Mouse (Mus musculus): Measurements from ENCODE around the gene Cald1. TPM values are rescaled to one million over a fixed set of nuclear protein-coding genes. Genes with fewer than 3 reads are reported as not detected.

Cald1 gene
- polyA plus RNA-seq, 1 experiment from 2014 or later: 297 TPM

DNA sequence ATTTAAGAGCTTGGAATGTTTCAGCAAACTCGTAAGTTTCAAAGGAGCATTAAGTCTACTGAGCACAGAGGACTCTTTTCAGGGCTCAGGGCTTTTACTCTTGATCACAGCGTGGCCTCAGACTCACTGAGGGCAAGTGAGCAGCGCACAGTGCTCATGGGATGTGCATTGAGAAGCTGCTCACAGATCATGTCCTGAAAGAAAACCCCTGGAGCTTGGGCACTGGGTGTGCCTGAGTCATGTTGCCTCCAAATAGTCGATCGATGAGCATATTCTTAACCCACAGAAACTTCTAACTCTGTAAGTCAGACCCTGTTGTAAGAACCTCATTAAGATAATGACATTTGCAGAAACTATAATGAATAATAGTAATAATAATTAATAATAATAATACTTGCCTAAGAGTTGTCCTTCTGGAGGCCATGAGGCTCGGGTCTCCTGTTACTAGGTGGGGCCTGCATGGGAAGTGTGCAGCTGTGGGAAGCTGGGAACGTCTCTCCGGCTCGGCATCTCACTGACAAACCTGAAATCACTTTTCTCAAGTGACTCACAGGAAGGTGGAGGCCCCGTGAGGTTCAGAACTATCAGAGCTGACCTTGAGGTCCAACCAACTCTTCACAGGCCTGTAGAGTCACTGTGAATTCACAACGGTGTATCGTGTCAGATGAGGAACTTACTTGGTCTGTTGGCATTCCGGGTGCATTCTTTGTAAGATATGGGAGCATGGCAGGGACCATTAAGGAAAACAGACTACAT lies 136.8 kb downstream of the Cald1 start:
- Histone ChIP-seq H3K27me3 (ENCODE audit: insufficient read depth, low read length) (no peaks in the 10 kb centered on the region), H3K4me2 (no peak overlapping the region), H3K4me1 (ENCODE audit: insufficient read depth) (peaks cover 5% of the 10 kb centered on the region; the same call in 1 of the 2 replicates), H3K27ac (ENCODE audit: low read depth) (no peak overlapping the region), H3K9ac (no peak overlapping the region), H3K9me3 (ENCODE audit: low read depth, low read length) (no peaks in the 10 kb centered on the region), H3K36me3 (ENCODE audit: insufficient read depth) (no peaks in the 10 kb centered on the region), H3K4me3 (ENCODE audit: low read depth, low read length) (no peak overlapping the region)
- DNase-seq: no peak
- TF ChIP-seq CTCF (IDR thresholded peaks at IDR 0.05; ENCODE audit: low read depth): no peak
- WGBS: 74% methylated on average over 13 of the region's 13 CpGs
- no peak for ATAC-seq (ENCODE audit: insufficient read depth)

DNA sequence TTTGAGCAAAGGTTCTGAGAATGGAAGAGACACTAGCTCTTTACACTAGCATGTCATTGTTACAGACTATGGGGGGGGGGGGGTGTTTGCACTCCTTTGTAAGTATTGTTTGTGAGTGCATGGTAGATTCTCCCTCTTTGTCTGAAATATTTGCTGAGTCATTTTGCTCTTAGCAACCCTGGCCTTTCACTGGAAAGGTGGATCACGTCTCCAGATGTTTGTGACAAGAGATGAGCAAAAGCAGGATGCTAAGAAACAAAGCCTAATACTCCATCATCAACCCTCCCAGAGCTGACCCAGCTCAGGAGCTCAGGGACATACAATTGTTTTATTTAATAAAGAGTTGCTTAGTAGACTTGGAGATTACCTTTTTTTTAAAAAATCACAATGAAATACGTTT lies 138.6 kb downstream of the Cald1 start:
- H3K4me1 ChIP-seq (ENCODE audit: insufficient read depth): no peaks in the 10 kb centered on the region
- ATAC-seq (ENCODE audit: insufficient read depth) (no peak), DNase-seq (no peak)
- peaks cover 7% of the 10 kb centered on the region for H3K36me3 ChIP-seq (ENCODE audit: insufficient read depth)
- no peak overlapping the region for H3K4me3 ChIP-seq (ENCODE audit: low read depth, low read length)
- TF ChIP-seq CTCF (IDR thresholded peaks at IDR 0.05; ENCODE audit: low read depth): no peak
- H3K9ac ChIP-seq: no peak overlapping the region
- no peak overlapping the region for H3K27ac ChIP-seq (ENCODE audit: low read depth)
- 56% methylated on average over 2 of the region's 2 CpGs for WGBS
- H3K4me2 ChIP-seq: no peak overlapping the region
- no peaks in the 10 kb centered on the region for H3K9me3 ChIP-seq (ENCODE audit: low read depth, low read length)
- no peaks in the 10 kb centered on the region for H3K27me3 ChIP-seq (ENCODE audit: insufficient read depth, low read length)

- no peak for ATAC-seq (ENCODE audit: insufficient read depth)
- H3K36me3 ChIP-seq (ENCODE audit: insufficient read depth): peaks cover 50% of the 10 kb centered on the region
- H3K4me2 ChIP-seq: no peak overlapping the region
- H3K9me3 ChIP-seq (ENCODE audit: low read depth, low read length): no peaks in the 10 kb centered on the region
- no peak overlapping the region for H3K4me3 ChIP-seq (ENCODE audit: low read depth, low read length)
- H3K9ac ChIP-seq: no peak overlapping the region
- TF ChIP-seq CTCF (IDR thresholded peaks at IDR 0.05; ENCODE audit: low read depth): no peak
- 52% methylated on average over 4 of the region's 4 CpGs for WGBS
- H3K27ac ChIP-seq (ENCODE audit: low read depth): no peak overlapping the region
- no peaks in the 10 kb centered on the region for H3K4me1 ChIP-seq (ENCODE audit: insufficient read depth)
- no peaks in the 10 kb centered on the region for H3K27me3 ChIP-seq (ENCODE audit: insufficient read depth, low read length)
- no peak for DNase-seq
Measured at GRCm38 (mm10) chr6:34743946-34744345, 145.6 kb downstream of the Cald1 start.

DNA sequence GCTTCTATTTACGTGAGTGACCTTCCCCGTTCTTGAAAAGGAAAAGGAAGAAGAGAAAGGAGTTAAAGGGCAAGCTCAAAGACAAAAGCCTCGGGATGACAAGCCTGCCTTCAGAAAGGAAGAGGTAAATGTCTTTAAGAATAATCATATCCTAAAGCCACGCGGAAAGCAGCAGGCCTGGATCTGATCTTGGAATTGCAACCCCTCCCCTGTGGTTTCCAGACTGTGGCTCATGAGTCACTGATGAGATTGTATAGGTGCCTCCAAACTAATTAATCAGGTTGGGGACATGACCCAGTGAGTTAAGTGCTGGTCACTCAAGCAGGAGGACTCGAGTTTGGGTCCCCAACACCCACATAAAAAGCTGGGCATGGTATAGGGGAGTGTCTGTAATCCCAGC lies 149.5 kb downstream of the Cald1 start:
- Histone ChIP-seq H3K36me3 (ENCODE audit: insufficient read depth) (peaks cover 44% of the 10 kb centered on the region), H3K9me3 (ENCODE audit: low read depth, low read length) (no peaks in the 10 kb centered on the region), H3K4me2 (no peak overlapping the region), H3K4me1 (ENCODE audit: insufficient read depth) (no peaks in the 10 kb centered on the region), H3K4me3 (ENCODE audit: low read depth, low read length) (no peak overlapping the region), H3K9ac (no peak overlapping the region), H3K27ac (ENCODE audit: low read depth) (no peak overlapping the region), H3K27me3 (ENCODE audit: insufficient read depth, low read length) (no peaks in the 10 kb centered on the region)
- ATAC-seq (ENCODE audit: insufficient read depth) (no peak), DNase-seq (no peak)
- 67% methylated on average over 6 of the region's 6 CpGs for WGBS
- TF ChIP-seq CTCF (IDR thresholded peaks at IDR 0.05; ENCODE audit: low read depth): no peak

GRCm38 (mm10) chr6:34748566-34748965 lies 150.3 kb downstream of the Cald1 start:
- H3K36me3 ChIP-seq (ENCODE audit: insufficient read depth): peaks cover 47% of the 10 kb centered on the region
- H3K27me3 ChIP-seq (ENCODE audit: insufficient read depth, low read length): no peaks in the 10 kb centered on the region
- H3K4me1 ChIP-seq (ENCODE audit: insufficient read depth): no peaks in the 10 kb centered on the region
- ATAC-seq (ENCODE audit: insufficient read depth) (no peak), DNase-seq (no peak)
- H3K27ac ChIP-seq (ENCODE audit: low read depth): no peak overlapping the region
- 75% methylated on average over 11 of the region's 11 CpGs for WGBS
- no peak for TF ChIP-seq CTCF (IDR thresholded peaks at IDR 0.05; ENCODE audit: low read depth)
- H3K4me2 ChIP-seq: no peak overlapping the region
- no peak overlapping the region for H3K4me3 ChIP-seq (ENCODE audit: low read depth, low read length)
- H3K9ac ChIP-seq: no peak overlapping the region
- no peaks in the 10 kb centered on the region for H3K9me3 ChIP-seq (ENCODE audit: low read depth, low read length)

DNA sequence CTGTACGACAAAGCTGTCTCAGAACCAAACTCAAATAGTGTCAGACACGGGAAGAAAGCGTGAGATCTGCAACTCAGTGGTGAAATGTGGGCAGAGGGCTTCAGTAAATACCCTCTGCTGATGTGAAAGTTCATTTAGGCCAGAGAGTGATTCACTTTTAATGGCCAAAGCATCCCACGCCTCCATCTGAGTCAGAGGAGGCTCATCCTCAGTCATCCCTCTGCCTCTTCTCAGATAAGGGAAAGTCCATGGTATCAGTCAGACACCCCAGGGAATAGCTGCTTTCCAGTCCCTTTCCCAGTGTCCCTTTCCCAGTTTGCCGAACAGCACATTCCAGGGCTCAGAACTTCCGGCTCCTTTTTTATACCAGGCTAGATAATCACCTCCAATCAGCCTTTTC lies 151.2 kb downstream of the Cald1 start:
- no peaks in the 10 kb centered on the region for H3K27me3 ChIP-seq (ENCODE audit: insufficient read depth, low read length)
- peaks cover 52% of the 10 kb centered on the region for H3K36me3 ChIP-seq (ENCODE audit: insufficient read depth)
- H3K9me3 ChIP-seq (ENCODE audit: low read depth, low read length): no peaks in the 10 kb centered on the region
- DNase-seq (no peak), ATAC-seq (ENCODE audit: insufficient read depth) (no peak)
- no peak for TF ChIP-seq CTCF (IDR thresholded peaks at IDR 0.05; ENCODE audit: low read depth)
- no peak overlapping the region for H3K4me2 ChIP-seq
- WGBS: 57% methylated on average over 6 of the region's 6 CpGs
- no peak overlapping the region for H3K9ac ChIP-seq
- no peak overlapping the region for H3K27ac ChIP-seq (ENCODE audit: low read depth)
- no peak overlapping the region for H3K4me3 ChIP-seq (ENCODE audit: low read depth, low read length)
- H3K4me1 ChIP-seq (ENCODE audit: insufficient read depth): no peaks in the 10 kb centered on the region

GRCm38 (mm10) chr6:34750487-34751120 lies 152.3 kb downstream of the Cald1 start:
- H3K4me2 ChIP-seq: no peak overlapping the region
- ATAC-seq (ENCODE audit: insufficient read depth) (no peak), DNase-seq (no peak)
- no peaks in the 10 kb centered on the region for H3K27me3 ChIP-seq (ENCODE audit: insufficient read depth, low read length)
- no peak for TF ChIP-seq CTCF (IDR thresholded peaks at IDR 0.05; ENCODE audit: low read depth)
- H3K4me3 ChIP-seq (ENCODE audit: low read depth, low read length): no peak overlapping the region
- H3K9ac ChIP-seq: no peak overlapping the region
- H3K36me3 ChIP-seq (ENCODE audit: insufficient read depth): peaks cover 51% of the 10 kb centered on the region
- H3K27ac ChIP-seq (ENCODE audit: low read depth): no peak overlapping the region
- no peaks in the 10 kb centered on the region for H3K9me3 ChIP-seq (ENCODE audit: low read depth, low read length)
- no peaks in the 10 kb centered on the region for H3K4me1 ChIP-seq (ENCODE audit: insufficient read depth)
- 63% methylated on average over 7 of the region's 7 CpGs for WGBS
